Mouse (Mus musculus) embryo, embryonic 11.5 days (tissue): ENCODE data around the gene Hbb-bh2.
"Not testable (repeated sequence)": the region's sequence is repeated elsewhere in the genome, so short reads cannot be mapped to it uniquely, and the experiment has no call there.

Source experiments
- DNase-seq: peaks from one replicate; pipeline ENCODE4 v3.0.0-alpha.2; 2012; ENCODE audit warnings: low read depth, low spot score

Gene Hbb-bh2

GRCm38 (mm10) chr7:103840268-103840667 lies at the start of gene Hbb-bh2:
Gene Hbb-bh2 (minus strand): TSS chr7:103840520.
- no peak for DNase-seq

- no peak for DNase-seq
Measured at GRCm38 (mm10) chr7:103886152-103886551, 45.8 kb upstream of the Hbb-bh2 start, which contains the start of gene Olfr66. Gene Olfr66 (minus strand): TSS chr7:103886252.

GRCm38 (mm10) chr7:103877093-103877492 lies 36.8 kb upstream of the Hbb-bh2 start:
- DNase-seq: no peak

- no peak for DNase-seq
Measured at GRCm38 (mm10) chr7:103874451-103874850, 34.1 kb upstream of the Hbb-bh2 start.

- DNase-seq: no peak
Measured at GRCm38 (mm10) chr7:103873064-103873463, 32.7 kb upstream of the Hbb-bh2 start.

GRCm38 (mm10) chr7:103870667-103871066 lies 30.3 kb upstream of the Hbb-bh2 start:
- no peak for DNase-seq

GRCm38 (mm10) chr7:103865716-103866115 lies 25.4 kb upstream of the Hbb-bh2 start:
- DNase-seq: no peak

- DNase-seq: no peak
Measured at GRCm38 (mm10) chr7:103861531-103861930, 21.2 kb upstream of the Hbb-bh2 start.

- no peak for DNase-seq
Measured at GRCm38 (mm10) chr7:103860855-103861254, 20.5 kb upstream of the Hbb-bh2 start.

- no peak for DNase-seq
Measured at GRCm38 (mm10) chr7:103859076-103859475, 18.8 kb upstream of the Hbb-bh2 start.

- no peak for DNase-seq
Measured at GRCm38 (mm10) chr7:103854669-103855068, 14.3 kb upstream of the Hbb-bh2 start.

GRCm38 (mm10) chr7:103853090-103853489 lies 12.8 kb upstream of the Hbb-bh2 start, which contains the start of gene Hbb-y:
Gene Hbb-y (minus strand): TSS chr7:103853216.
- no peak for DNase-seq

- no peak for DNase-seq
Measured at GRCm38 (mm10) chr7:103844525-103845325, 4.4 kb upstream of the Hbb-bh2 start.

GRCm38 (mm10) chr7:103843034-103843433 lies 2.7 kb upstream of the Hbb-bh2 start, which contains the start of gene Hbb-bh1:
Gene Hbb-bh1 (minus strand): TSS chr7:103843164.
- DNase-seq: no peak

GRCm38 (mm10) chr7:103827808-103828207 lies 12.5 kb downstream of the Hbb-bh2 start, which contains the start of gene Hbb-bs:
Gene Hbb-bs (minus strand): TSS chr7:103828096.
- no peak for DNase-seq

- DNase-seq: not testable (repeated sequence)
Measured at GRCm38 (mm10) chr7:103827139-103827538, 13.2 kb downstream of the Hbb-bh2 start.

GRCm38 (mm10) chr7:103826255-103826887 lies 13.9 kb downstream of the Hbb-bh2 start:
- no peak for DNase-seq

- no peak for DNase-seq
Measured at GRCm38 (mm10) chr7:103825536-103826254, 14.6 kb downstream of the Hbb-bh2 start.

GRCm38 (mm10) chr7:103824597-103824996 lies 15.7 kb downstream of the Hbb-bh2 start:
- DNase-seq: no peak

GRCm38 (mm10) chr7:103815085-103815484 lies 25.2 kb downstream of the Hbb-bh2 start:
- DNase-seq: not testable (repeated sequence)

GRCm38 (mm10) chr7:103813766-103814165 lies 26.6 kb downstream of the Hbb-bh2 start, which contains the start of gene Hbb-bt:
Gene Hbb-bt (minus strand): TSS chr7:103813996.
- no peak for DNase-seq

GRCm38 (mm10) chr7:103813152-103813551 lies 27.2 kb downstream of the Hbb-bh2 start:
- DNase-seq: not testable (repeated sequence)
